Mouse (Mus musculus) spleen, adult 2 months (tissue): Measurements from ENCODE around the gene Dhdds.

Source experiments
- CTCF ChIP-seq: fragments of 200-500 bp; IDR thresholded peaks from 2 replicates; pipeline ENCODE4 v1.5.1; 2011; ENCODE audit warnings: mild to moderate bottlenecking, inconsistent platforms; ENCODE audit not compliant: insufficient read depth, insufficient read length, insufficient replicate concordance; ENCODE audit errors: extremely low read depth
- POLR2A ChIP-seq: fragments of 200-500 bp; IDR thresholded peaks from 2 replicates; pipeline ENCODE4 v1.6.1; 2011; ENCODE audit warnings: low read depth, low read length, inconsistent platforms

DNA sequence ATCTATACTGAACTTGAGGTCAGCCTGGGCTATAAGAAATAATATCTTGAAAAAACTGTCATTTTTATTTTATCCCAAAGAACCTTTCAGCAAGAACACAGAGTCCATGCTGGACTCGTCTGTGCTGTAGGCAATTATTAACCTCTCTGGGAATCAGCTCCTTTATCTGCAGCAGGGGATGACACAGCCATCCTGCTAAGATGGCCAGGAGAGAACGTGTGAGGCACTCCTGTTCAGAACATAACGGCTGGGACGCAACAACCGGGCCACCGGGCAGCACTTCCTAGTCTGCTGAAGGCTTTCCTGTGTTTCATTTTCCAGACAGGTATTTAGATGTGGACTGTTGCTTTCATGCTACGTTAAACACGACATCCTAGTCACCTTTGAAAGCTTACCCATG lies 6.0 kb downstream of the Dhdds start:
- TF ChIP-seq POLR2A = no peak
- TF ChIP-seq CTCF = no peak
